Mouse (Mus musculus) heart, postnatal 0 days (tissue): Measurements from ENCODE around the gene Slc4a10.
"Not testable (repeated sequence)": the region's sequence is repeated elsewhere in the genome, so short reads cannot be mapped to it uniquely, and the experiment has no call there.

Source experiments
- CTCF ChIP-seq: IDR thresholded peaks from 2 replicates; pipeline ENCODE4 v1.5.1; 2016; ENCODE audit warnings: antibody characterized with exemption, control low read depth, low read depth
- EP300 ChIP-seq: IDR thresholded peaks from 2 replicates; pipeline ENCODE4 v1.6.1; 2016; ENCODE audit warnings: antibody characterized with exemption, low read depth

DNA sequence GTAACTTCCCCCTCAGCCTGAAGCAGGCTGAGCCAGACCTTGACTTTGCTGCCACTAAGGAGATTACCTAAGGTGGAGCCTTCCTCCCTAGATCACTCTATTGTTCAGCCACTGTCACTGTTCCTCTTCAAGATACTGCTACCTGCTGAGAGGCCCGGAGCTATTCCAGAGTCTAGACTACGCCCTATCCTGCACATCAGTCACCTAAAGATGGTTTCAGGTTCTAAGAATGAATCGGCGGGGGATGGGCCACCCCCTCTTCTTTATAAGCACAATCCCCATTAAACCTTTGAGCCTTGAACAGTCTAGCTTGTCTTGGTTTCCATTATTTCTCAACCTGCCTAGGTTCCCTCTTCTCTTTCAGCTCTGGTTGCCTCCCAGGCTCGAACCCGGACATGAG is 45.0 kb upstream of the Slc4a10 start:
- TF ChIP-seq EP300, CTCF: not testable (repeated sequence)
